Mouse (Mus musculus) liver, embryonic 15.5 days (tissue): Measurements from ENCODE around the gene Prdx6. TPM values are rescaled to one million over a fixed set of nuclear protein-coding genes. Genes with fewer than 3 reads are reported as not detected.

Experiments
- ATAC-seq: fragments of 200-750 bp; cut with Nextera tagmentation; 2 replicates; pipeline ENCODE4 v1.8.0; 2017; ENCODE audit warnings: moderate number of reproducible peaks, mild to moderate bottlenecking, moderate library complexity; ENCODE audit not compliant: insufficient read depth
- H3K27ac ChIP-seq: fragments of 300-500 bp; sonication (generic); replicated peaks from 2 replicates; pipeline ENCODE4 v1.5.1; 2015; ENCODE audit warnings: mild to moderate bottlenecking, inconsistent platforms
- H3K27me3 ChIP-seq: fragments of 300-500 bp; sonication (generic); 2 replicates; pipeline ENCODE4 v1.6.1; 2015; ENCODE audit warnings: mild to moderate bottlenecking, inconsistent platforms
- H3K36me3 ChIP-seq: fragments of 300-500 bp; sonication (generic); replicated peaks from 2 replicates; pipeline ENCODE4 v1.6.1; 2015; ENCODE audit warnings: moderate library complexity, mild to moderate bottlenecking, inconsistent platforms
- H3K4me1 ChIP-seq: fragments of 300-500 bp; sonication (generic); replicated peaks from 2 replicates; pipeline ENCODE4 v1.6.1; 2015; ENCODE audit warnings: inconsistent platforms
- H3K4me2 ChIP-seq: fragments of 300-500 bp; sonication (generic); 2 replicates; pipeline ENCODE4 v1.6.1; 2015; ENCODE audit warnings: moderate library complexity, mild to moderate bottlenecking, inconsistent platforms
- H3K4me3 ChIP-seq: fragments of 300-500 bp; sonication (generic); replicated peaks from 2 replicates; pipeline ENCODE4 v1.5.1; 2015; ENCODE audit warnings: mild to moderate bottlenecking, inconsistent platforms
- H3K9ac ChIP-seq: fragments of 300-500 bp; sonication (generic); 2 replicates; pipeline ENCODE4 v1.6.1; 2015; ENCODE audit warnings: moderate library complexity, mild to moderate bottlenecking, inconsistent platforms
- H3K9me3 ChIP-seq: fragments of 300-500 bp; sonication (generic); replicated peaks from 2 replicates; pipeline ENCODE4 v1.6.1; 2016; ENCODE audit warnings: inconsistent platforms
- WGBS: fragments of 180-500 bp; shearing (Covaris S2); methylation state at CpG from one replicate; pipeline ENCODE4 v1.1.7; 2015; ENCODE audit warnings: mixed read lengths; ENCODE audit not compliant: insufficient replicate concordance; 5-methylcytosine and 5-hydroxymethylcytosine counted together
- polyA plus RNA-seq: library from polyadenylated mRNA; unstranded; fragments of >200 nt; fragmentation: Nextera tagmentation; extraction: Ambion mirVana; gene quantifications from 2 replicates; pipeline ENCODE4 v1.2.1, GENCODE M21; 2015

Gene Prdx6
- polyA plus RNA-seq, 1 experiment from 2014 or later, result 354 TPM

DNA sequence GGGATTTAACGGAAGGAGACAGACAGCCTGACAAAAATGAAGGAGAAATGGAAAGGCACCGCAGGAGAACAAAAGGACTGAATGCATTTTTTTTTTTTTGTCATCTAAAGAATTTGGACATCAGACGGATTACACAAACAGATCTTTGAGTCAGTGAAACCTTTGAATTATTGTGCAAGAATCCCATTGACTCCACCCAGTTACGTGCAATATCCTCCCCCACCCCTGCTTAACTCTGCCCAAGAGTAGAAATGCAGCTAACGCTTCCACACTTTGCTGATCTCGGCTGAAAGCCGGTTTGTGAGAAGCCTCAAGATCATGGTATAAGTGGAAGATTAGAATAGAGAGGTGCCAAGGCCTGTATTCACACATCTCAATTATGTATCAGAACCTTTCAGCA is 17.1 kb upstream of the Prdx6 start:
- Histone ChIP-seq H3K36me3 (no peaks in the 10 kb centered on the region), H3K4me2 (peak overlapping the region; percentile 35; the same call in 1 of the 2 replicates), H3K27ac (peak overlapping the region; percentile 74), H3K4me3 (no peak overlapping the region), H3K9me3 (no peaks in the 10 kb centered on the region), H3K9ac (no peak overlapping the region), H3K4me1 (peaks cover 28% of the 10 kb centered on the region), H3K27me3 (no peaks in the 10 kb centered on the region)
- 50% methylated on average over 7 of the region's 7 CpGs for WGBS
- ATAC-seq, result peak; percentile 17; the same call in 1 of the 2 replicates

DNA sequence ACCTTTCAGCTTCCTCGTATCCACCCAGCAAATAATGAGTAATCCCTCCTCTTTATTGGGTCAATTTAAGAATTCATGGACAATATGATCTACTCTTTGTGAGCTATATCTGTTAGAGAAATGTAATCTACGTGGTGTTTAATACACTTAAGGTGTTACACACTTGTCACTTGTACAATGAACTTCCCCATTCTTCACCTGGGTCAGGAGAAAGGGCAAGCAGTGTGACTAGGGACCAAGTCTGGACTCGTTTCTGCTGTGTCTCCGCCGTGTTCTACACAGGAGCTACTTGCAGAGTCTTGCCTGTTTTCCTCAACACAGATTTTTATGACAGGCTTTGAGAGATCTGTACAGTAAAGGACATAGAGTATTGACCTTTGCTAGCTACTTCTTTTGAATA is 13.9 kb upstream of the Prdx6 start:
- H3K4me3 ChIP-seq, result no peak overlapping the region
- no peak overlapping the region for H3K27ac ChIP-seq
- H3K9me3 ChIP-seq, result no peaks in the 10 kb centered on the region
- no peak overlapping the region for H3K9ac ChIP-seq
- H3K27me3 ChIP-seq, result no peaks in the 10 kb centered on the region
- no peak for ATAC-seq
- no peak overlapping the region for H3K4me2 ChIP-seq
- H3K36me3 ChIP-seq, result no peaks in the 10 kb centered on the region
- WGBS, result 61% methylated on average over 5 of the region's 5 CpGs
- peaks cover 26% of the 10 kb centered on the region for H3K4me1 ChIP-seq

DNA sequence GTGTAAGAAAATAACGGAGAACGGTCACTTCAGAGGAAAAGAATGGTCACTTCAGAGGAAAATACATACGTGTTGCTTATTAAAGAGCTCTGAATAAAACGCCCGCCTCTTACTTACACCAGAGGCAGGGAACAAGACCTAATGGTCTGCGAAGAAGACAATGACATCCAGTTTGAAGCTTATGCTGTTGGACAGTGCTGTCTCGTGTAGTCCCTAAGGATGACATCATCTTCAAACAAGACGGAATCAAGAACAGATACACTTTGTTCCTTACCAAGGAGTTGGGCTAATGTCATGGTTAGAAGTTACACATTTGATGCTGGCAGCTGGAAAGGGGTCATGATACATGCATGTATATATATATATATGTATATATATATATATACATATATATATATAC is 12.6 kb upstream of the Prdx6 start:
- Histone ChIP-seq H3K9ac (no peak overlapping the region), H3K36me3 (no peaks in the 10 kb centered on the region), H3K4me3 (no peak overlapping the region), H3K27me3 (no peaks in the 10 kb centered on the region), H3K4me2 (no peak overlapping the region), H3K9me3 (no peaks in the 10 kb centered on the region), H3K27ac (no peak overlapping the region), H3K4me1 (peaks cover 19% of the 10 kb centered on the region)
- 79% methylated on average over 8 of the region's 8 CpGs for WGBS
- ATAC-seq, result no peak

DNA sequence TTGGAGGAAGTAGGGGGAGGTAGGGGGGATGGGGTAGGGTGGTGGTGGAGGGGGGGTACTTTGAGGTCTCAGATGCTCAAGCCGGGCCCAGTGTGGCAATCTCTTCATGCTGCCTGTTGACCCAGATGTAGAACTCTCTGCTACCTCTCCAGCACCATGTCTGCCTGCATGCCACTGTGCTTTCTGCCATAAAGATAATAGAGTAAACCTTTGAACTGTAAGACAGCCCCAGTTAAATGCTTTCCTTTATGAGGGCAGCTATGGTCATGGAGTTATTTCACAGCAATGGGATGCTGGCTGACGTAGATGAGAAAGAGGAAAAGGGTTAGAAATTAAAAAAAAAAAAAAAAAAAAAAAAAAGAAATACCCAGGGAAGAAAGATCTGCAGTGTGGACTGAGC is 11.5 kb upstream of the Prdx6 start:
- Histone ChIP-seq H3K9me3 (no peaks in the 10 kb centered on the region), H3K27me3 (no peaks in the 10 kb centered on the region), H3K4me1 (peaks cover 19% of the 10 kb centered on the region; the same call in 1 of the 2 replicates), H3K4me3 (no peak overlapping the region), H3K36me3 (no peaks in the 10 kb centered on the region), H3K9ac (no peak overlapping the region), H3K27ac (no peak overlapping the region), H3K4me2 (no peak overlapping the region)
- 67% methylated on average over 2 of the region's 2 CpGs for WGBS
- ATAC-seq, result no peak

DNA sequence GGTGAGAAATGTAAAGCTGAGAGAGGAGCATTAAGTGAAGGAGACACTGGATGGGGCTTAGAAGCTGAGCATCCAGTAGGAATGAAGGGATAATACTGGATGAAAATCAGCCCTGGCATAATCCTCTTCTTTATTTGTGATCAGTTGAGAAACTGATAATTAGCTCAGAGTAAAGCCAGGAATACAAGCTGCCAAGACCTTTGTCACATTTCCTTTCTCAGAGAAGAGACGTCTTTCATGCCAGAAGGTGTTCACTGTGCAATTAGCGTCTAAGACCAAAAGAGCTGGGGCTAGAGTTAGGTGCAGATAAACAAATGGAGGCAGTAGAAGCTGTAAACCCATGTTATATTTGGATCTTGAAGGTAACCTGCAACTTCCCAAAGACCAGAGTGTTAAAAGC is 9.7 kb upstream of the Prdx6 start:
- H3K9ac ChIP-seq, result no peak overlapping the region
- H3K4me3 ChIP-seq, result no peak overlapping the region
- no peak overlapping the region for H3K27ac ChIP-seq
- ATAC-seq, result no peak
- 72% methylated on average over 2 of the region's 2 CpGs for WGBS
- no peaks in the 10 kb centered on the region for H3K27me3 ChIP-seq
- H3K36me3 ChIP-seq, result no peaks in the 10 kb centered on the region
- peaks cover 25% of the 10 kb centered on the region for H3K4me1 ChIP-seq
- H3K9me3 ChIP-seq, result no peaks in the 10 kb centered on the region
- no peak overlapping the region for H3K4me2 ChIP-seq

DNA sequence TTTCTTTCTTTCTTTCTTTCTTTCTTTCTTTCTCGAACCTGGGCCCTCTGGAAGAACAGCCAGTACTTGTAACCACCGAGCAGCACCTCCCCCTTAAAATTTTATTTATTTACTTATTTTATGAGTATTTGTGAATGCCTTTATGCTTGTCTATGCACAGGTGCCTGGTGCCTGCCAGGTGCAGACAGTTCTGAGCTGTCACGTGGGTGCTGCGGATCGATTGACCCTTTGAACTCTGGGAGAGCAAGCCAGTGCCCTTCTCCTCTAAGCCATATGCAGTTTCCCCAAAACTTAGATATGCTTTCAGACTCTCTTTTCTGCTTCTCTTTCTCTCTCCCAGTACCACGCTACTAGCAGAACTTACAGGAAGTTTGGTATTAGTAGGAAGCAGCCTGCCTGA is 8.1 kb upstream of the Prdx6 start:
- no peaks in the 10 kb centered on the region for H3K9me3 ChIP-seq
- H3K27ac ChIP-seq, result no peak overlapping the region
- 53% methylated on average over 5 of the region's 6 CpGs for WGBS
- no peak overlapping the region for H3K4me3 ChIP-seq
- no peak for ATAC-seq
- H3K9ac ChIP-seq, result no peak overlapping the region
- H3K4me1 ChIP-seq, result peaks cover 41% of the 10 kb centered on the region
- H3K27me3 ChIP-seq, result no peaks in the 10 kb centered on the region
- H3K4me2 ChIP-seq, result no peak overlapping the region
- no peaks in the 10 kb centered on the region for H3K36me3 ChIP-seq

DNA sequence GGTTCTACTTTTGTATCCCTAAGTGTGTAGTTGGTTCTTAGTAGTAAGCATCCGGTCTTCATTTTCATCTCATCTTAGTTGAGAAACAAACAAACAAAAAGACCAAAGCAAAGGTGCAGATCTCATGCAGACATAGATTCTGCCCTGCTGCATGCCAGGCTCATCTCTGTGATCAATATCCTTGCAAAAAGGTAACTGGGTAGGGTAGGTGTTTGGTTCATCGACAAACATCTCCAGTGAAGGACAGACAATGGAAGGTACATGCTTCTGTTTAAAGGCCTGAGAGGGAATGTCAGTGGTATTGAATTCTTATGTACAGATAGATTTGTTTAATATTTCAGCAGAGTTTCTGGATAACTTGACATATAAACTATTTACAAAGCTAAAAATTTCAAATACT is 7.3 kb upstream of the Prdx6 start:
- H3K9ac ChIP-seq, result no peak overlapping the region
- no peak overlapping the region for H3K4me3 ChIP-seq
- ATAC-seq, result no peak
- H3K27ac ChIP-seq, result no peak overlapping the region
- H3K4me1 ChIP-seq, result peaks cover 49% of the 10 kb centered on the region
- no peak overlapping the region for H3K4me2 ChIP-seq
- H3K27me3 ChIP-seq, result no peaks in the 10 kb centered on the region
- 85% methylated on average over 2 of the region's 2 CpGs for WGBS
- no peaks in the 10 kb centered on the region for H3K9me3 ChIP-seq
- H3K36me3 ChIP-seq, result no peaks in the 10 kb centered on the region

DNA sequence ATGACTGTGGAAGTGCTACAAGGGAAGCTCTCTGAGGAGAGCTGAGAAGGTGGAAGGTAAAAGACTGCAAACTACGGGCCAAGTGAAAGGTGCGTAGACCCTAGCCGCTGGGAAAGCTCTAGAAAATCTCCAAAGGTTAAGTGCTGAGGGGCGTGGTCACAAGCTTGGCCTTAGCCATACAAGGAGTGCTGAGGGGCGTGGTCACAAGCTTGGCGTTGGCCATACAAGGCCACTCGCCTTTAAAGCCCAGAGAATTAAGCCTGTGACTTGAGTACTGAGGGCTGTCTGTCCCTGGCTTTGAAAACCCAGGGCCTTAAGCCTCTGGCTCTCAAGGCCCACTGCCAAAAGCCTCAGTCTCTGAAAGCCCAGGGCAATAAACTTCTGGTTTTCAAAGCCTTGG is 5.9 kb upstream of the Prdx6 start:
- no peaks in the 10 kb centered on the region for H3K9me3 ChIP-seq
- no peak overlapping the region for H3K9ac ChIP-seq
- no peaks in the 10 kb centered on the region for H3K27me3 ChIP-seq
- no peak overlapping the region for H3K4me2 ChIP-seq
- no peak for ATAC-seq
- WGBS, result 71% methylated on average over 7 of the region's 7 CpGs
- H3K4me3 ChIP-seq, result no peak overlapping the region
- H3K36me3 ChIP-seq, result no peaks in the 10 kb centered on the region
- no peak overlapping the region for H3K27ac ChIP-seq
- H3K4me1 ChIP-seq, result peaks cover 63% of the 10 kb centered on the region

DNA sequence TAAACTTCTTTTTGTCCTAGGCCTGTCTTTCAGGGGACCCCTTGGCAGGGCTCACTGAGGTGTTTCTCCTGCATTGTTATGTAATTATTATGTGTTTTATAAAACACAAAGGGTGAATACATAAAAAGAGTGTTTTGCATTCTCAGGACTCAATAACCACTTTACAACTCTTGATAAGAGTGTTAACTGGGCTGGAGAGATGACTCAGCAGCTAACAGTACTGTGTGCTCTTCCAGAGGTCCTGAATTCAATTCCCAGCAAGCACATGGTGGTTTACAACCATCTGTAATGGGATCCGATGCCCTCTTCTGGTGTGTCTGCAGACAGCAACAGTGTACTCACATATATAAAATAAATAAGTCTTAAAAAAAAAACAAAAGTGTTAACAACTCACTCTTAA is 3.3 kb upstream of the Prdx6 start:
- Histone ChIP-seq H3K9ac (no peak overlapping the region), H3K27ac (peak overlapping the region; percentile 73), H3K4me2 (peak overlapping the region; percentile 38), H3K27me3 (no peaks in the 10 kb centered on the region), H3K9me3 (no peaks in the 10 kb centered on the region), H3K4me1 (peaks cover 79% of the 10 kb centered on the region), H3K36me3 (no peaks in the 10 kb centered on the region), H3K4me3 (no peak overlapping the region)
- no peak for ATAC-seq
- WGBS, result 22% methylated on average over 1 of the region's 1 CpGs

DNA sequence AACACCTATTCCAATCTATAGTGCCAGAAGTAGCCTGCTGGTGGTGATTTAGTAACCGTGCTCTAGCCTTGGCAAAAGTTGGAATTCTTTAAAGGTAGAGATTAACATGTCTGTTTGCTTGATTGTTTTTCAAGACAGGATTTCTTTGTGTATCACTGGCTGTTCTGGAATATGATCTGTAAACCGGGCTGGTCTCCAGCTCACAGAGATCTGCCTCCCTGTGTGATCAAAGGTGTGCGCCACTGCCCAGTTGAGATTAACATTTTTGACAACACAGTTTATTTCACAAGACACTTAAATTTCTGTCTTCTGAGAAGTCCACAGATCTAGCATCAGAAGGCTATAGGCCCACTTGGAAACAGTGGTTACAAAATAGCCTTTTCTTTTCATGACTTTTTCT is 1.9 kb upstream of the Prdx6 start:
- 28% methylated on average over 3 of the region's 3 CpGs for WGBS
- peaks cover 90% of the 10 kb centered on the region for H3K4me1 ChIP-seq
- no peaks in the 10 kb centered on the region for H3K27me3 ChIP-seq
- peak overlapping the region; percentile 73 for H3K27ac ChIP-seq
- no peaks in the 10 kb centered on the region for H3K9me3 ChIP-seq
- H3K9ac ChIP-seq, result no peak overlapping the region
- no peaks in the 10 kb centered on the region for H3K36me3 ChIP-seq
- no peak overlapping the region for H3K4me3 ChIP-seq
- peak overlapping the region; percentile 95 for H3K4me2 ChIP-seq
- peak; percentile 3; the same call in 1 of the 2 replicates for ATAC-seq

DNA sequence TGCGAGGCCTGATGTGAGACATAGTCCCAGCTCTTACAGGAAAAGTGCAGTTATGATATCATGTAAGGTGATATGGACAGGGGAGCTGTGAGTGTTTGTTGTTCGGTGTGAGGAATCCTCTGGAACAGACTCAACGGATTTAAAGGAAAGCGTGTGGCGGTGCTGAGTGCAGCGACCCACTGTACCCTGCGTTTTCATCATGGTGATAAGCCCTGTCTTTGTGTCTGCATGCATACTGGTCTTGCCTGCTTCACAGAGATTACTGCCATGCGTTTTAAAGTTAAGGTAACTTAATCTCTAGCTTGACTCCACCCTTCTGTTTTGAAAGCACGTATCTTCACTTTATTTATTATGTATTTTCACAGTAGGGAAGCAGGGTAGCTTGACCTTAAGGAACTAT is 1.3 kb upstream of the Prdx6 start:
- 21% methylated on average over 9 of the region's 9 CpGs for WGBS
- H3K27me3 ChIP-seq, result no peaks in the 10 kb centered on the region
- H3K27ac ChIP-seq, result peak overlapping the region; percentile 76
- ATAC-seq, result peak; percentile 67
- no peaks in the 10 kb centered on the region for H3K9me3 ChIP-seq
- peak overlapping the region; percentile 95 for H3K4me2 ChIP-seq
- no peaks in the 10 kb centered on the region for H3K36me3 ChIP-seq
- H3K4me1 ChIP-seq, result peaks cover 89% of the 10 kb centered on the region
- H3K4me3 ChIP-seq, result peak overlapping the region; percentile 9
- peak overlapping the region; percentile 31; the same call in 1 of the 2 replicates for H3K9ac ChIP-seq
